Mouse (Mus musculus) limb, embryonic 14.5 days (tissue): ENCODE data around the gene Pold4. TPM values are rescaled to one million over a fixed set of nuclear protein-coding genes. Genes with fewer than 3 reads are reported as not detected.

ENCODE experiments used
- ATAC-seq: fragments of 200-750 bp; cut with Nextera tagmentation; 2 replicates; pipeline ENCODE4 v1.8.0; 2017; ENCODE audit warnings: low read depth, moderate number of reproducible peaks, moderate TSS enrichment; ENCODE audit not compliant: low FRiP score
- DNase-seq: peaks from one replicate; pipeline ENCODE4 v3.0.0-alpha.2; 2015; ENCODE audit warnings: low spot score
- H3K27ac ChIP-seq: fragments of 300-500 bp; sonication (generic); replicated peaks from 2 replicates; pipeline ENCODE4 v1.5.1; 2014; ENCODE audit warnings: low read depth, mild to moderate bottlenecking, low read length, moderate library complexity, mixed read lengths
- H3K27me3 ChIP-seq: fragments of 300-500 bp; sonication (generic); 2 replicates; pipeline ENCODE4 v1.6.1; 2014; ENCODE audit warnings: low read length, mixed read lengths; ENCODE audit not compliant: control insufficient read depth, insufficient read depth
- H3K36me3 ChIP-seq: fragments of 300-500 bp; sonication (generic); 2 replicates; pipeline ENCODE4 v1.6.1; 2014; ENCODE audit warnings: mild to moderate bottlenecking, low read length, moderate library complexity, mixed read lengths; ENCODE audit not compliant: control insufficient read depth, insufficient read depth
- H3K4me1 ChIP-seq: fragments of 300-500 bp; sonication (generic); 2 replicates; pipeline ENCODE4 v1.6.1; 2014; ENCODE audit warnings: antibody characterized with exemption, low read length, mixed read lengths; ENCODE audit not compliant: control insufficient read depth, insufficient read depth
- H3K4me2 ChIP-seq: fragments of 300-500 bp; sonication (generic); replicated peaks from 2 replicates; pipeline ENCODE4 v1.6.1; 2014; ENCODE audit warnings: low read depth, mild to moderate bottlenecking, low read length, moderate library complexity; ENCODE audit not compliant: severe bottlenecking
- H3K4me3 ChIP-seq: fragments of 300-500 bp; sonication (generic); replicated peaks from 2 replicates; pipeline ENCODE4 v1.5.1; 2014; ENCODE audit warnings: low read length
- H3K9ac ChIP-seq: fragments of 300-500 bp; sonication (generic); 2 replicates; pipeline ENCODE4 v1.6.1; 2014; ENCODE audit warnings: mild to moderate bottlenecking, low read depth, low read length, moderate library complexity; ENCODE audit not compliant: severe bottlenecking
- H3K9me3 ChIP-seq: fragments of 300-500 bp; sonication (generic); 2 replicates; pipeline ENCODE4 v1.6.1; 2016; ENCODE audit warnings: low read length; ENCODE audit not compliant: control insufficient read depth
- POLR2A ChIP-seq: fragments of 200-500 bp; IDR thresholded peaks from 2 replicates; pipeline ENCODE4 v1.8.0; 2012; ENCODE audit warnings: inconsistent platforms, mild to moderate bottlenecking, moderate library complexity, borderline replicate concordance; ENCODE audit not compliant: insufficient read depth, insufficient read length; ENCODE audit errors: extremely low read depth
- WGBS: fragments of 180-500 bp; shearing (Covaris S2); extraction: QIAGEN DNeasy Blood & Tissue Kit; methylation state at CpG from one replicate; pipeline ENCODE4 v1.1.7; 2014; 5-methylcytosine and 5-hydroxymethylcytosine counted together
- microRNA-seq: library from miRNA; unstranded; fragments of <30 nt; microRNA quantifications from one replicate; pipeline ENCODE4, GENCODE M21; 2016
- polyA plus RNA-seq, 2 experiments: library from polyadenylated mRNA; depleted of rRNA in 1 of 2; stranded (reverse) in 1 of 2; unstranded in 1 of 2; fragments of >200 nt; fragmentation: Nextera tagmentation in 1 of 2; extraction: Ambion mirVana in 1 of 2; gene quantifications; 2 replicates each; pipeline versions ENCODE4 v1.2.1 to v1.2.3; 2012 to 2014

The Pold4 gene
- polyA plus RNA-seq, 2 experiments, result 26.5 to 48.0 TPM

DNA sequence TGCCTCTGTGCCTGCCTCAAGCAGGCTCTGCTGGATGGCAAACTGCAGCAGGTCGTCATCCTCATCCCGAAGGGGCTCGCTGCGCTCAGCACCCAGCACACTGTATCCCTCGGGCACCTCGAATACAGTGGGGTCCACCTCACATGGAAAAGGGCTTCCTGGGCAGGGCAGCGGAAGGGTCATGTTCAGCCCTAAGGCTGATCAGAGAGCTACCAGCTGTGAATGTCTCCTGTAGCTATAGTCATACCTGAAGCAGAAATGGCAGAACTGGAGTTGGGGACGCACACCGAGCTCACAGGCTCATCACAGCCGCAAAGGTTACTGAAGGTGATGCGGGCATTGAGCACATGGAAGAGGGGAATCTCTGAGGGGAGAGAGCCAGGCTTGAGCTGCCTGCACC, 39.3 kb downstream of the Pold4 start:
- Histone ChIP-seq H3K9ac (no peak overlapping the region), H3K4me2 (no peak overlapping the region), H3K4me1 (0 out of 2 replicates have a peak, but pooled peaks cover 6% of the 10 kb centered on the region), H3K4me3 (no peak overlapping the region), H3K27me3 (no peaks in the 10 kb centered on the region), H3K36me3 (peaks cover 15% of the 10 kb centered on the region; the same call in 1 of the 2 replicates), H3K9me3 (0 out of 2 replicates have a peak, but pooled peaks cover 2% of the 10 kb centered on the region), H3K27ac (no peak overlapping the region)
- no peak for TF ChIP-seq POLR2A
- WGBS, result 93% methylated on average over 11 of the region's 11 CpGs
- ATAC-seq (no peak), DNase-seq (no peak)

- no peak for DNase-seq
- 100% methylated on average over 1 of the region's 1 CpGs for WGBS
- no peak for TF ChIP-seq POLR2A
These were observed 47.8 kb downstream of the Pold4 start for GRCm38 (mm10) chr19:4279487-4279886.

DNA sequence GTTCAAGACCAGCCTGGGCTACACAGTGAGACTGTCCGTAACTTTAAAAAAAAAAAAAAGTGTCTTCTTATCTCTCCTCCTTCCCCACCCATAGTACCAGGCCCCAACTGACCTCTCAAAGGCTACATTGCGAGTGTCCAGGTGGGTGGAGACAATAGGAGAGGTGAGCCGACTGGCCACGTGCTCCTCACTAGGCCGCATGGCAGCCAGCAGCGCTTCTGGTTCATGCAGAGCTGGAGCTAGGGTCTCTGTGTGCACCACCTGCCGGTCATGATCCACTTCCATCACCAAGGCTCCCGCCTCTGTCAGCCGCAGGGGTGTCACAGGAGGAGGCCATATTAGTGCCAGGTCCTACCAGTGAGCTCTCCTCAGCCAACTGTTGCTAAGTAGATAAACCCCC, 48.7 kb downstream of the Pold4 start:
- Histone ChIP-seq H3K36me3 (peaks cover 6% of the 10 kb centered on the region), H3K9ac (no peak overlapping the region), H3K4me3 (no peak overlapping the region), H3K27me3 (no peaks in the 10 kb centered on the region), H3K27ac (no peak overlapping the region), H3K9me3 (0 out of 2 replicates have a peak, but pooled peaks cover 5% of the 10 kb centered on the region), H3K4me2 (no peak overlapping the region), H3K4me1 (peaks cover 8% of the 10 kb centered on the region; the same call in 1 of the 2 replicates)
- DNase-seq (no peak), ATAC-seq (no peak)
- WGBS, result 94% methylated on average over 9 of the region's 9 CpGs
- TF ChIP-seq POLR2A, result no peak

More at GRCm38 (mm10) chr19:4279487-4279886, 47.8 kb downstream of the Pold4 start:
- no peak overlapping the region for H3K4me3 ChIP-seq
- ATAC-seq, result no peak
- no peak overlapping the region for H3K4me2 ChIP-seq
- H3K36me3 ChIP-seq, result 0 out of 2 replicates have a peak, but pooled peaks cover 4% of the 10 kb centered on the region
- H3K27ac ChIP-seq, result no peak overlapping the region
- 0 out of 2 replicates have a peak, but pooled peaks cover 5% of the 10 kb centered on the region for H3K9me3 ChIP-seq
- no peaks in the 10 kb centered on the region for H3K27me3 ChIP-seq
- H3K9ac ChIP-seq, result no peak overlapping the region
- H3K4me1 ChIP-seq, result peaks cover 8% of the 10 kb centered on the region; the same call in 1 of the 2 replicates

DNA sequence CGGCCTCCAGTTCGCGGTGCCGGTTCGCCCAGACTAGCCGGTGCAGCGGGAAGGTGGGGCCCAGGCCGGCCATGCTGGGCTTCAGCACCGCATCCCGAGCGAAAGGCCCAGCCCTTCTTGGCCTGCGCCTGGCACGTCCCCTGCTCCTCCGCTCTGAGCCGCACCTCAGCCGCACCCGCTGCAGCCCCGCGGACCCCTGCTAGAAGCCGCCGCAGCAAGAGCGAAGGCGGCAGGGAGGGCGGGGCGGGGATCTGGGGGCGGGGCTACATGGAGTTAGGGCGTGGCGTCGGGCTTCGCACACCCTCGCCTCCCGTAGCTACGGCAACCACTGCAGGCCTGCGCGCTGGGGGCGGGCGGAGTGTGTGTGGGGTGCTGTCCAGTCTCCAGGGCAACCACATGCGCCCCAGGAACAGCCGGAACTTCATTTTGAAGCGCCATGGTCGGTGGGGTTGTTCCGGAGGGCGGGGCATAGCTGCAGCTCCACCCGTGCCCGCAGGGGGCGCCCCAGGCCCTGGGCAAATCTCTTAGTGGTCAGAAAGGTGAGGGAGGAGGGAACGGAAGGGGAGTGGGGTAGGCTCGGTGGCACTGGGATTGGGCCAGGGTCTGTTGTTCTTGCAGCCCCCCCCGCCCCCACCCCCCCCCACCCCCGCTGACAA, 51.3 kb downstream of the Pold4 start, which contains the start of gene Ankrd13d:
Ankrd13d (minus strand) TSS at position 240 of the 656 bp plus-strand sequence.
- 0 out of 2 replicates have a peak within 1 kb of the TSS, but pooled peaks have one; percentile 20 for H3K27ac ChIP-seq
- no peaks in the 10 kb centered on the region for H3K27me3 ChIP-seq
- under 1% methylated on average over 48 of the region's 50 CpGs for WGBS
- peak; percentile 84 for DNase-seq
- peaks cover 32% of the 10 kb centered on the region for H3K36me3 ChIP-seq
- H3K4me2 ChIP-seq, result peak within 1 kb of the TSS; percentile 78
- H3K9me3 ChIP-seq, result 0 out of 2 replicates have a peak, but pooled peaks cover 2% of the 10 kb centered on the region
- ATAC-seq, result peak; percentile 93
- H3K4me1 ChIP-seq, result peaks cover 8% of the 10 kb centered on the region; the same call in 1 of the 2 replicates
- 0 out of 2 replicates have a peak, but pooled peaks have one; percentile 38 for TF ChIP-seq POLR2A
- H3K4me3 ChIP-seq, result peak within 1 kb of the TSS; percentile 63
- H3K9ac ChIP-seq, result peak within 1 kb of the TSS; percentile 75

Small RNA genes lying within 50 kb of the gene (microRNA-seq; reads per million reads assigned to microRNA genes)
- gene Gm26115 (not detected), gene Mir6985 (not detected)

Other genes starting within 250 kb of the Pold4 start
- 9.4 and 12.8 TPM in 2 replicates for gene Acy3, start 245.3 kb upstream of the Pold4 start, polyA plus RNA-seq (2012; rRNA removed)
- 6.7 and 9.2 TPM in 2 replicates for gene Acy3, start 245.3 kb upstream of the Pold4 start, polyA plus RNA-seq (2014; fragmentation: Nextera tagmentation; extraction: Ambion mirVana)
- 0.08 and 0.12 TPM in 2 replicates for gene Tbx10, start 239.1 kb upstream of the Pold4 start, polyA plus RNA-seq (2012; rRNA removed)
- 0.28 TPM in 1 of 2 replicates, not detected in the other for gene Tbx10, start 239.1 kb upstream of the Pold4 start, polyA plus RNA-seq (2014; fragmentation: Nextera tagmentation; extraction: Ambion mirVana)
- 18.3 and 21.0 TPM in 2 replicates for gene Nudt8, start 231.3 kb upstream of the Pold4 start, polyA plus RNA-seq (2012; rRNA removed)
- 35.8 and 38.9 TPM in 2 replicates for gene Nudt8, start 231.3 kb upstream of the Pold4 start, polyA plus RNA-seq (2014; fragmentation: Nextera tagmentation; extraction: Ambion mirVana)
- 7.0 and 8.0 TPM in 2 replicates for gene Gm49405, start 231.3 kb upstream of the Pold4 start, polyA plus RNA-seq (2012; rRNA removed)
- 2.3 and 3.3 TPM in 2 replicates for gene Gm49405, start 231.3 kb upstream of the Pold4 start, polyA plus RNA-seq (2014; fragmentation: Nextera tagmentation; extraction: Ambion mirVana)
- 19.6 and 22.4 TPM in 2 replicates for gene Doc2g, start 228.6 kb upstream of the Pold4 start, polyA plus RNA-seq (2012; rRNA removed)
- 3.4 and 3.9 TPM in 2 replicates for gene Doc2g, start 228.6 kb upstream of the Pold4 start, polyA plus RNA-seq (2014; fragmentation: Nextera tagmentation; extraction: Ambion mirVana)
- gene Ndufv1, start 219.1 kb upstream of the Pold4 start, polyA plus RNA-seq (2012; rRNA removed), result 141 and 157 TPM in 2 replicates
- gene Ndufv1, start 219.1 kb upstream of the Pold4 start, polyA plus RNA-seq (2014; fragmentation: Nextera tagmentation; extraction: Ambion mirVana), result 193 and 194 TPM in 2 replicates
- 291 and 325 TPM in 2 replicates for gene Gstp1, start 193.9 kb upstream of the Pold4 start, polyA plus RNA-seq (2012; rRNA removed)
- gene Gstp1, start 193.9 kb upstream of the Pold4 start, polyA plus RNA-seq (2014; fragmentation: Nextera tagmentation; extraction: Ambion mirVana), result 508 and 540 TPM in 2 replicates
- 10.7 and 10.8 TPM in 2 replicates for gene Gstp2, start 185.9 kb upstream of the Pold4 start, polyA plus RNA-seq (2012; rRNA removed)
- 0.87 and 1.7 TPM in 2 replicates for gene Gstp2, start 185.9 kb upstream of the Pold4 start, polyA plus RNA-seq (2014; fragmentation: Nextera tagmentation; extraction: Ambion mirVana)
- gene Gstp3, start 172.3 kb upstream of the Pold4 start, polyA plus RNA-seq (2012; rRNA removed), result 0.63 and 0.69 TPM in 2 replicates
- 0.41 and 0.47 TPM in 2 replicates for gene Gstp3, start 172.3 kb upstream of the Pold4 start, polyA plus RNA-seq (2014; fragmentation: Nextera tagmentation; extraction: Ambion mirVana)
- not detected in 2 replicates for gene Cabp2, start 150.3 kb upstream of the Pold4 start, polyA plus RNA-seq (2012; rRNA removed)
- not detected in 2 replicates for gene Cabp2, start 150.3 kb upstream of the Pold4 start, polyA plus RNA-seq (2014; fragmentation: Nextera tagmentation; extraction: Ambion mirVana)
- 45.2 and 52.1 TPM in 2 replicates for gene Cdk2ap2, start 134.7 kb upstream of the Pold4 start, polyA plus RNA-seq (2012; rRNA removed)
- 67.0 and 67.6 TPM in 2 replicates for gene Cdk2ap2, start 134.7 kb upstream of the Pold4 start, polyA plus RNA-seq (2014; fragmentation: Nextera tagmentation; extraction: Ambion mirVana)
- gene Pitpnm1, start 131.9 kb upstream of the Pold4 start, polyA plus RNA-seq (2012; rRNA removed), result 16.2 and 20.8 TPM in 2 replicates
- 4.5 and 6.7 TPM in 2 replicates for gene Pitpnm1, start 131.9 kb upstream of the Pold4 start, polyA plus RNA-seq (2014; fragmentation: Nextera tagmentation; extraction: Ambion mirVana)
- gene Aip, start 106.0 kb upstream of the Pold4 start, polyA plus RNA-seq (2012; rRNA removed), result 96.0 and 119 TPM in 2 replicates
- gene Aip, start 106.0 kb upstream of the Pold4 start, polyA plus RNA-seq (2014; fragmentation: Nextera tagmentation; extraction: Ambion mirVana), result 86.4 and 95.7 TPM in 2 replicates
- gene Gpr152, start 92.1 kb upstream of the Pold4 start, polyA plus RNA-seq (2012; rRNA removed), result 0.01 and 0.05 TPM in 2 replicates
- gene Gpr152, start 92.1 kb upstream of the Pold4 start, polyA plus RNA-seq (2014; fragmentation: Nextera tagmentation; extraction: Ambion mirVana), result not detected in 2 replicates
- gene Cabp4, start 87.9 kb upstream of the Pold4 start, polyA plus RNA-seq (2012; rRNA removed), result 0.05 and 0.06 TPM in 2 replicates
- gene Cabp4, start 87.9 kb upstream of the Pold4 start, polyA plus RNA-seq (2014; fragmentation: Nextera tagmentation; extraction: Ambion mirVana), result 0.10 TPM in 2 replicates
- 229 and 261 TPM in 2 replicates for gene Coro1b, start 83.3 kb upstream of the Pold4 start, polyA plus RNA-seq (2012; rRNA removed)
- 148 and 153 TPM in 2 replicates for gene Coro1b, start 83.3 kb upstream of the Pold4 start, polyA plus RNA-seq (2014; fragmentation: Nextera tagmentation; extraction: Ambion mirVana)
- 7.0 and 8.9 TPM in 2 replicates for gene Ptprcap, start 78.3 kb upstream of the Pold4 start, polyA plus RNA-seq (2012; rRNA removed)
- 7.8 and 8.9 TPM in 2 replicates for gene Ptprcap, start 78.3 kb upstream of the Pold4 start, polyA plus RNA-seq (2014; fragmentation: Nextera tagmentation; extraction: Ambion mirVana)
- 76.4 and 85.1 TPM in 2 replicates for gene Rps6kb2, start 68.5 kb upstream of the Pold4 start, polyA plus RNA-seq (2012; rRNA removed)
- gene Rps6kb2, start 68.5 kb upstream of the Pold4 start, polyA plus RNA-seq (2014; fragmentation: Nextera tagmentation; extraction: Ambion mirVana), result 43.0 and 47.2 TPM in 2 replicates
- gene Carns1, start 56.4 kb upstream of the Pold4 start, polyA plus RNA-seq (2012; rRNA removed), result 2.6 and 5.6 TPM in 2 replicates
- gene Carns1, start 56.4 kb upstream of the Pold4 start, polyA plus RNA-seq (2014; fragmentation: Nextera tagmentation; extraction: Ambion mirVana), result 1.4 and 1.8 TPM in 2 replicates
- 4.5 and 5.8 TPM in 2 replicates for gene Tbc1d10c, start 40.6 kb upstream of the Pold4 start, polyA plus RNA-seq (2012; rRNA removed)
- 3.5 and 3.9 TPM in 2 replicates for gene Tbc1d10c, start 40.6 kb upstream of the Pold4 start, polyA plus RNA-seq (2014; fragmentation: Nextera tagmentation; extraction: Ambion mirVana)
- gene Ppp1ca, start 39.8 kb upstream of the Pold4 start, polyA plus RNA-seq (2012; rRNA removed), result 490 and 517 TPM in 2 replicates
- gene Ppp1ca, start 39.8 kb upstream of the Pold4 start, polyA plus RNA-seq (2014; fragmentation: Nextera tagmentation; extraction: Ambion mirVana), result 794 and 821 TPM in 2 replicates
- 57.5 and 75.5 TPM in 2 replicates for gene Rad9a, start 30.2 kb upstream of the Pold4 start, polyA plus RNA-seq (2012; rRNA removed)
- gene Rad9a, start 30.2 kb upstream of the Pold4 start, polyA plus RNA-seq (2014; fragmentation: Nextera tagmentation; extraction: Ambion mirVana), result 33.3 and 38.0 TPM in 2 replicates
- 42.8 and 61.2 TPM in 2 replicates for gene Clcf1, start 17.7 kb upstream of the Pold4 start, polyA plus RNA-seq (2012; rRNA removed)
- gene Clcf1, start 17.7 kb upstream of the Pold4 start, polyA plus RNA-seq (2014; fragmentation: Nextera tagmentation; extraction: Ambion mirVana), result 7.7 and 8.7 TPM in 2 replicates
- gene AC109138.7, start 17.5 kb upstream of the Pold4 start, polyA plus RNA-seq (2012; rRNA removed), result 0.83 and 1.0 TPM in 2 replicates
- not detected in 2 replicates for gene AC109138.7, start 17.5 kb upstream of the Pold4 start, polyA plus RNA-seq (2014; fragmentation: Nextera tagmentation; extraction: Ambion mirVana)
- gene Ssh3, start 37.3 kb downstream of the Pold4 start, polyA plus RNA-seq (2012; rRNA removed), result 57.5 and 65.5 TPM in 2 replicates
- 21.2 and 22.3 TPM in 2 replicates for gene Ssh3, start 37.3 kb downstream of the Pold4 start, polyA plus RNA-seq (2014; fragmentation: Nextera tagmentation; extraction: Ambion mirVana)
- gene Ankrd13d, start 51.2 kb downstream of the Pold4 start, polyA plus RNA-seq (2012; rRNA removed), result 25.2 and 33.2 TPM in 2 replicates
- gene Ankrd13d, start 51.2 kb downstream of the Pold4 start, polyA plus RNA-seq (2014; fragmentation: Nextera tagmentation; extraction: Ambion mirVana), result 10.2 and 11.5 TPM in 2 replicates
- 83.6 and 92.1 TPM in 2 replicates for gene Grk2, start 74.3 kb downstream of the Pold4 start, polyA plus RNA-seq (2012; rRNA removed)
- 22.3 and 22.9 TPM in 2 replicates for gene Grk2, start 74.3 kb downstream of the Pold4 start, polyA plus RNA-seq (2014; fragmentation: Nextera tagmentation; extraction: Ambion mirVana)
- 99.7 and 126 TPM in 2 replicates for gene Kdm2a, start 166.4 kb downstream of the Pold4 start, polyA plus RNA-seq (2012; rRNA removed)
- 54.4 and 59.8 TPM in 2 replicates for gene Kdm2a, start 166.4 kb downstream of the Pold4 start, polyA plus RNA-seq (2014; fragmentation: Nextera tagmentation; extraction: Ambion mirVana)
- 33.8 and 36.6 TPM in 2 replicates for gene Rhod, start 207.5 kb downstream of the Pold4 start, polyA plus RNA-seq (2012; rRNA removed)
- 44.2 and 51.0 TPM in 2 replicates for gene Rhod, start 207.5 kb downstream of the Pold4 start, polyA plus RNA-seq (2014; fragmentation: Nextera tagmentation; extraction: Ambion mirVana)
- 0.41 and 0.50 TPM in 2 replicates for gene Syt12, start 245.5 kb downstream of the Pold4 start, polyA plus RNA-seq (2012; rRNA removed)
- gene Syt12, start 245.5 kb downstream of the Pold4 start, polyA plus RNA-seq (2014; fragmentation: Nextera tagmentation; extraction: Ambion mirVana), result 0.21 and 0.39 TPM in 2 replicates